Comparison of ENCODE assay signal across 7 mouse cellular contexts in the genomic region with DNA sequence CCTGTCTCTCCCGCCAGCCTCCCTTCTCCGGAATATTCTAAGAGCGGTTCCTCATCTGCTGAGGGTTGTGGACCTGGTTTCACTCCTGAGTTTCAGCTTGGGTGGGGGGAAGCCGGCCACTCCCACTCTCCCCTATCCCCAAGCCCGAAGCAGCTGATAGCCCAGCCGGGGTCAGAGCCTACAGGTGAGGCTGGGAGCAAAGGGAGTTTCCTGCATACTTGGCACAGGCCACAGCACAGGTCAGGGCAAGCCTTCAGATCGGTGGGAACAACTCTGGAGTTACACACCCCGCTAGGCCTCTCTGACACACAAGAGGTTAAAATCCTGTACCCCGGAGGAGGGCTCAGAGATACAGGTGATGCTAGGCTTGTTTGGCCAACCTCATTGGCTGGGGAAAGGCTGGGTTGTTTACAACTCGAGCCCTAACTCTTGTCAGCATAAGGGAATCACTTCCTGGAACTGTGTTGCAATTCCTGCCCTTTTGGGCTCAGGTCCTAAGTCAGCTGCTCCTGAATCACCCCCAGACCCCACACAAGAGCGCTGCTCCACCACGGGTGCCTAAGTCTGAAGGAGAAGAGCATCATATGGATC. TPM values are rescaled to one million over a fixed set of nuclear protein-coding genes. Genes with fewer than 3 reads are reported as not detected.
A peak's percentile ranks its signal among the peaks of the same experiment; 100 is the strongest.
DNase-seq lines count a peak whose midpoint lies in the region; ATAC-seq and TF ChIP-seq lines count a peak whose summit lies in the region.

No protein-coding gene starts in this region.

- TF ChIP-seq CTCF in ES-Bruce4 (IDR thresholded peaks at IDR 0.05; ENCODE audit: low read depth, low read length) = no peak

- no peak for ATAC-seq in embryonic facial prominence, embryonic 11.5 days (replicated peaks; ENCODE audit: insufficient number of reproducible peaks, low FRiP score, low TSS enrichment, low read depth)
- ATAC-seq in hindbrain, embryonic 16.5 days = no peak

- H3K4me3 ChIP-seq in ES-Bruce4 (ENCODE audit: low read depth, low read length) = no peak overlapping the region
- peak overlapping the region; percentile 85 for H3K4me3 ChIP-seq in embryonic facial prominence, embryonic 11.5 days (ENCODE audit: low read depth, low read length)
- H3K4me3 ChIP-seq in hindbrain, embryonic 16.5 days (ENCODE audit: low read length) = peak overlapping the region; percentile 63
- peak overlapping the region; percentile 38 for H3K4me3 ChIP-seq in megakaryocyte, embryonic 14.5 days (replicated peaks)

- 69% methylated on average over 12 of the region's 12 CpGs for WGBS in embryonic facial prominence, embryonic 11.5 days
- WGBS in hindbrain, embryonic 16.5 days = 66% methylated on average over 12 of the region's 12 CpGs

- peaks cover 9% of the 10 kb centered on the region for H3K36me3 ChIP-seq in ES-Bruce4 (ENCODE audit: control insufficient read depth, insufficient read depth, low read length, poor library complexity, severe bottlenecking)
- H3K36me3 ChIP-seq in embryonic facial prominence, embryonic 11.5 days (replicated peaks; ENCODE audit: control insufficient read depth, insufficient read depth, low read depth, low read length) = peaks cover 3% of the 10 kb centered on the region
- H3K36me3 ChIP-seq in hindbrain, embryonic 16.5 days (ENCODE audit: control insufficient read depth, insufficient read depth, low read length) = 0 out of 2 replicates have a peak, but pooled peaks cover 5% of the 10 kb centered on the region
- H3K36me3 ChIP-seq in megakaryocyte, embryonic 14.5 days (replicated peaks; ENCODE audit: low read length) = peaks cover 21% of the 10 kb centered on the region

- H3K27ac ChIP-seq in ES-Bruce4 (ENCODE audit: insufficient read depth, low read length) = 0 out of 2 replicates have a peak overlapping the region, but pooled peaks have one; percentile 20
- no peak overlapping the region for H3K27ac ChIP-seq in embryonic facial prominence, embryonic 11.5 days (replicated peaks; ENCODE audit: low read depth, low read length)
- no peak overlapping the region for H3K27ac ChIP-seq in hindbrain, embryonic 16.5 days (ENCODE audit: low read depth, low read length)

- no peaks in the 10 kb centered on the region for H3K27me3 ChIP-seq in ES-Bruce4 (ENCODE audit: control insufficient read depth, insufficient read depth, low read length, poor library complexity, severe bottlenecking)
- no peaks in the 10 kb centered on the region for H3K27me3 ChIP-seq in embryonic facial prominence, embryonic 11.5 days (ENCODE audit: control insufficient read depth, insufficient read depth, low read length)
- H3K27me3 ChIP-seq in hindbrain, embryonic 16.5 days (replicated peaks; ENCODE audit: control insufficient read depth, insufficient read depth, low read length) = peaks cover 3% of the 10 kb centered on the region; the same call in 1 of the 2 replicates
- peaks cover 37% of the 10 kb centered on the region for H3K27me3 ChIP-seq in megakaryocyte, embryonic 14.5 days (replicated peaks)

- H3K4me2 ChIP-seq in embryonic facial prominence, embryonic 11.5 days (ENCODE audit: low read depth, low read length) = peak overlapping the region; percentile 56
- H3K4me2 ChIP-seq in hindbrain, embryonic 16.5 days (ENCODE audit: low read length) = peak overlapping the region; percentile 78

- TF ChIP-seq EP300 in ES-Bruce4 (IDR thresholded peaks at IDR 0.05; ENCODE audit: insufficient read depth, low read depth, low read length) = 0 out of 2 replicates have a peak, but pooled peaks have one; percentile 16

- H3K9ac ChIP-seq in ES-Bruce4 (ENCODE audit: low read depth, poor library complexity, severe bottlenecking) = peak overlapping the region; percentile 94
- H3K9ac ChIP-seq in embryonic facial prominence, embryonic 11.5 days (replicated peaks; ENCODE audit: low read length) = peak overlapping the region; percentile 98
- H3K9ac ChIP-seq in hindbrain, embryonic 16.5 days (ENCODE audit: low read depth, low read length) = peak overlapping the region; percentile 0; the same call in 1 of the 2 replicates

- no peak for TF ChIP-seq POLR2A in ES-Bruce4 (IDR thresholded peaks at IDR 0.05; ENCODE audit: insufficient read depth, low read length)

- DNase-seq in embryonic facial prominence, embryonic 11.5 days (ENCODE audit: low spot score) = no peak
- DNase-seq in spleen, adult 18-20 months = no peak
- no peak for DNase-seq in layer of hippocampus, postnatal 25 days (ENCODE audit: extremely low spot score in 1 of 2, low spot score in 1 of 2)
- DNase-seq in cerebellum, postnatal 10 days = no peak

- peaks cover 2% of the 10 kb centered on the region for H3K4me1 ChIP-seq in ES-Bruce4 (ENCODE audit: control insufficient read depth, insufficient read depth, low read length)
- peaks cover 2% of the 10 kb centered on the region for H3K4me1 ChIP-seq in embryonic facial prominence, embryonic 11.5 days (ENCODE audit: control insufficient read depth, insufficient read depth, low read length)
- H3K4me1 ChIP-seq in hindbrain, embryonic 16.5 days (ENCODE audit: control insufficient read depth, insufficient read depth, low read depth, low read length) = peaks cover 15% of the 10 kb centered on the region
- peaks cover 55% of the 10 kb centered on the region for H3K4me1 ChIP-seq in megakaryocyte, embryonic 14.5 days

- H3K9me3 ChIP-seq in ES-Bruce4 (replicated peaks; ENCODE audit: control insufficient read depth, insufficient read depth, low read length, poor library complexity, severe bottlenecking) = no peaks in the 10 kb centered on the region
- H3K9me3 ChIP-seq in embryonic facial prominence, embryonic 11.5 days (replicated peaks; ENCODE audit: control insufficient read depth, low read length) = no peaks in the 10 kb centered on the region
- H3K9me3 ChIP-seq in hindbrain, embryonic 16.5 days (ENCODE audit: control insufficient read depth, low read length) = no peaks in the 10 kb centered on the region
- H3K9me3 ChIP-seq in megakaryocyte, embryonic 14.5 days = peaks cover 13% of the 10 kb centered on the region; the same call in 1 of the 2 replicates

RNA-seq across cellular contexts. Expression of a gene that starts 2.6 kb away (rescaled TPM):
- 50.4 and 60.7 TPM in 2 replicates for polyA plus RNA-seq in ES-Bruce4 (2011; ENCODE audit: insufficient read depth, insufficient read length, low read depth, missing spikeins)
- 91.1 and 93.2 TPM in 2 replicates for polyA plus RNA-seq in embryonic facial prominence, embryonic 11.5 days (2014; fragmentation: Nextera tagmentation; extraction: Ambion mirVana)
- polyA plus RNA-seq in hindbrain, embryonic 16.5 days (2015; fragmentation: Nextera tagmentation; extraction: Ambion mirVana) = 45.1 and 56.1 TPM in 2 replicates
- polyA plus RNA-seq in megakaryocyte, embryonic 14.5 days (2012; ENCODE audit: insufficient read depth, low replicate concordance) = 2.3 and 20.3 TPM in 2 replicates
- 10 to 100 TPM; 15.8 to 21.2 TPM for total RNA-seq in layer of hippocampus, postnatal 25 days (2021)

RNA-seq across cellular contexts. Expression of a gene that starts 7.3 kb away (rescaled TPM):
- polyA plus RNA-seq in ES-Bruce4 (2011; ENCODE audit: insufficient read depth, insufficient read length, low read depth, missing spikeins) = 114 and 115 TPM in 2 replicates
- polyA plus RNA-seq in embryonic facial prominence, embryonic 11.5 days (2014; fragmentation: Nextera tagmentation; extraction: Ambion mirVana) = 214 and 235 TPM in 2 replicates
- polyA plus RNA-seq in hindbrain, embryonic 16.5 days (2015; fragmentation: Nextera tagmentation; extraction: Ambion mirVana) = 218 and 228 TPM in 2 replicates
- polyA plus RNA-seq in megakaryocyte, embryonic 14.5 days (2012; ENCODE audit: insufficient read depth, low replicate concordance) = 822 and 954 TPM in 2 replicates
- total RNA-seq in layer of hippocampus, postnatal 25 days (2021) = 100 to 1,000 TPM; 112 TPM

RNA-seq across cellular contexts. Expression of a gene that starts 16.5 kb away (rescaled TPM):
- polyA plus RNA-seq in ES-Bruce4 (2011; ENCODE audit: insufficient read depth, insufficient read length, low read depth, missing spikeins) = 46.6 and 47.7 TPM in 2 replicates
- polyA plus RNA-seq in embryonic facial prominence, embryonic 11.5 days (2014; fragmentation: Nextera tagmentation; extraction: Ambion mirVana) = 2.9 and 4.6 TPM in 2 replicates
- 4.9 and 5.9 TPM in 2 replicates for polyA plus RNA-seq in hindbrain, embryonic 16.5 days (2015; fragmentation: Nextera tagmentation; extraction: Ambion mirVana)
- 1.6 TPM in 1 of 2 replicates, not detected in the other for polyA plus RNA-seq in megakaryocyte, embryonic 14.5 days (2012; ENCODE audit: insufficient read depth, low replicate concordance)
- 1 to 10 TPM; 1.5 to 1.9 TPM for total RNA-seq in layer of hippocampus, postnatal 25 days (2021)

RNA-seq across cellular contexts. Expression of a gene that starts 29.9 kb away (rescaled TPM):
- polyA plus RNA-seq in ES-Bruce4 (2011; ENCODE audit: insufficient read depth, insufficient read length, low read depth, missing spikeins) = 22.9 and 25.8 TPM in 2 replicates
- polyA plus RNA-seq in embryonic facial prominence, embryonic 11.5 days (2014; fragmentation: Nextera tagmentation; extraction: Ambion mirVana) = 13.9 and 16.2 TPM in 2 replicates
- polyA plus RNA-seq in hindbrain, embryonic 16.5 days (2015; fragmentation: Nextera tagmentation; extraction: Ambion mirVana) = 31.4 and 35.6 TPM in 2 replicates
- polyA plus RNA-seq in megakaryocyte, embryonic 14.5 days (2012; ENCODE audit: insufficient read depth, low replicate concordance) = 312 and 469 TPM in 2 replicates
- 10 to 100 TPM; 32.1 to 34.6 TPM for total RNA-seq in layer of hippocampus, postnatal 25 days (2021)

RNA-seq across cellular contexts. Expression of a gene that starts 41.9 kb away (rescaled TPM):
- polyA plus RNA-seq in ES-Bruce4 (2011; ENCODE audit: insufficient read depth, insufficient read length, low read depth, missing spikeins) = 2.6 and 4.0 TPM in 2 replicates
- 6.5 and 8.0 TPM in 2 replicates for polyA plus RNA-seq in embryonic facial prominence, embryonic 11.5 days (2014; fragmentation: Nextera tagmentation; extraction: Ambion mirVana)
- polyA plus RNA-seq in hindbrain, embryonic 16.5 days (2015; fragmentation: Nextera tagmentation; extraction: Ambion mirVana) = 38.5 and 39.5 TPM in 2 replicates
- 0.30 and 2.1 TPM in 2 replicates for polyA plus RNA-seq in megakaryocyte, embryonic 14.5 days (2012; ENCODE audit: insufficient read depth, low replicate concordance)
- total RNA-seq in layer of hippocampus, postnatal 25 days (2021) = 10 to 100 TPM; 22.6 to 23.0 TPM

Comparison
In these comparisons a context has a peak if more than half of its experiments do, and no peak if none do; other contexts are left out.
1. H3K9ac ChIP-seq: peak in every context shown above with its lines; median percentile 98 in embryonic facial prominence, embryonic 11.5 days; 94 in ES-Bruce4; 0 in hindbrain, embryonic 16.5 days.